Mouse (Mus musculus) lung, postnatal 0 days (tissue): ENCODE measurements at regions not wholly inside any gene's neighbourhood (a gene's known extent, or its start where the extent isn't known, plus 50 kb on each side); places are given as distances from the start of the nearest gene placed in this dataset.

Source experiments
- CTCF ChIP-seq: IDR thresholded peaks from 2 replicates; pipeline ENCODE4 v1.5.1; 2016; ENCODE audit warnings: antibody characterized with exemption, mild to moderate bottlenecking
- EP300 ChIP-seq: IDR thresholded peaks from 2 replicates; pipeline ENCODE4 v1.6.1; 2016; ENCODE audit warnings: antibody characterized with exemption, mild to moderate bottlenecking, control low read depth

DNA sequence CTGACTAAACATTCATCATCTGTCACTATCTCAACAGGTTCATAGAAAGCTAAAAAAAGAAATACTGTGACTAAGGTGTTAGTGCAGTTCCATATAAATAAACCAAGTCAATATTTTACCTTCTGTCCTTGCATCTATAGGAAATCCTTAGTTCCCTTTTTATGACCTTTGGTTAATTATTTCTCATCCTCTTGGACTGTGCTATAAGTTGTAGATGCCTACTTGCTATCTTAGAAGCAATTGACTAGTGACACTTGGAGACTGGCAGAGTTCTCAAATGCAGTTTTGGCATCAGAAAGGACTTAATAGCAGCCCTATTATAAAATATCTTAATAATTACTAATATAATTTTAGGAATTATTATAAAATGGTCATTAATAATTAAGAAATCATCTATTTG, 654.3 kb downstream of the Lrriq3 start:
- TF ChIP-seq CTCF, result no peak
- TF ChIP-seq EP300, result no peak
